Comparison of ENCODE assay signal across 10 mouse cellular contexts in the genomic region with DNA sequence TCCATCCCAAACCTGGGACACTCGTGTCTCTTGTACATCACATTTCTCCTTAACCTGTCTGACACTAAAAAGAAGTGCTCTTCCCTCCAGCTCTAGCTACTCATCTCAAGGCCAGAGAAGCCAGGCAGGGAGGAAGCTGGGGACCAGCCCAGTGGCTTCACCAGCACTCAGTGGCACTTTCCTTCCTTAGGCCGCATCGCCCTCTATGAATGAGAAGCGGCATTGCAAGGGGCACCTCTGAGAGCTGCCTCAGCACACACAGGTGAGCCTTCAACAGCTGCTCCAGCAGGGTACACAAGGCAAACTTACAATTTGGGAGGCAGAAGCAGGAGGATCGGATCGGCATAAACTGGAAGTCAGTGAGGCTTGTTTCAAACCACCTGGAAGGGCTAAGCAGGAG. TPM values are rescaled to one million over a fixed set of nuclear protein-coding genes. Genes with fewer than 3 reads are reported as not detected.
DNase-seq lines count a peak whose midpoint lies in the region; ATAC-seq and TF ChIP-seq lines count a peak whose summit lies in the region.
"Had no signal": no experiment of that assay in that cellular context is flagged by ENCODE, and none has a peak within 500 bp of the region (broad histone marks: within the 10 kb centered on the region; RNA-seq: fewer than 3 reads in every experiment).

No protein-coding gene starts in this region.

- H3K9ac ChIP-seq in kidney, embryonic 14.5 days (ENCODE audit: low read depth, low read length): no peak overlapping the region
- H3K9ac ChIP-seq in ES-Bruce4 (ENCODE audit: low read depth, poor library complexity, severe bottlenecking): no peak overlapping the region
- H3K9ac ChIP-seq in liver, embryonic 15.5 days: peak overlapping the region; percentile 55
- H3K9ac ChIP-seq: embryonic facial prominence, embryonic 13.5 days had no signal

- TF ChIP-seq CTCF in ES-Bruce4 (IDR thresholded peaks at IDR 0.05; ENCODE audit: low read depth, low read length): peak; percentile 82
- TF ChIP-seq CTCF in bone marrow macrophage, adult 2 months (IDR thresholded peaks at IDR 0.05; ENCODE audit: low read depth, low read length): peak; percentile 36; the same call in 1 of the 2 replicates

- TF ChIP-seq EP300 in ES-Bruce4 (IDR thresholded peaks at IDR 0.05; ENCODE audit: insufficient read depth, low read depth, low read length): no peak

- H3K36me3 ChIP-seq in kidney, embryonic 14.5 days (ENCODE audit: control insufficient read depth, insufficient read depth, low read length): peaks cover 24% of the 10 kb centered on the region
- H3K36me3 ChIP-seq in ES-Bruce4 (ENCODE audit: control insufficient read depth, insufficient read depth, low read length, poor library complexity, severe bottlenecking): no peaks in the 10 kb centered on the region
- peaks cover 48% of the 10 kb centered on the region for H3K36me3 ChIP-seq in liver, embryonic 15.5 days (replicated peaks)

- no peaks in the 10 kb centered on the region for H3K9me3 ChIP-seq in kidney, embryonic 14.5 days (ENCODE audit: control insufficient read depth, low read length)
- no peaks in the 10 kb centered on the region for H3K9me3 ChIP-seq in ES-Bruce4 (replicated peaks; ENCODE audit: control insufficient read depth, insufficient read depth, low read length, poor library complexity, severe bottlenecking)
- H3K9me3 ChIP-seq in liver, embryonic 15.5 days (replicated peaks): no peaks in the 10 kb centered on the region
- H3K9me3 ChIP-seq: embryonic facial prominence, embryonic 13.5 days had no signal

- ATAC-seq in kidney, embryonic 14.5 days (ENCODE audit: low FRiP score, low TSS enrichment): no peak
- peak; percentile 60 for ATAC-seq in liver, embryonic 15.5 days (ENCODE audit: insufficient read depth)

- peaks cover 12% of the 10 kb centered on the region for H3K4me1 ChIP-seq in kidney, embryonic 14.5 days (ENCODE audit: control insufficient read depth, insufficient read depth, low read length)
- H3K4me1 ChIP-seq in ES-Bruce4 (ENCODE audit: control insufficient read depth, insufficient read depth, low read length): peaks cover 5% of the 10 kb centered on the region
- peaks cover 19% of the 10 kb centered on the region for H3K4me1 ChIP-seq in bone marrow macrophage, adult 2 months (ENCODE audit: control insufficient read depth, insufficient read depth, low read length)
- H3K4me1 ChIP-seq in liver, embryonic 15.5 days (replicated peaks): peaks cover 60% of the 10 kb centered on the region

- no peak overlapping the region for H3K27ac ChIP-seq in kidney, embryonic 14.5 days (ENCODE audit: low read depth, low read length)
- H3K27ac ChIP-seq in ES-Bruce4 (ENCODE audit: insufficient read depth, low read length): no peak overlapping the region
- H3K27ac ChIP-seq in bone marrow macrophage, adult 2 months (ENCODE audit: insufficient read depth, low read depth, low read length): no peak overlapping the region
- peak overlapping the region; percentile 94 for H3K27ac ChIP-seq in liver, embryonic 15.5 days (replicated peaks)
- H3K27ac ChIP-seq: embryonic facial prominence, embryonic 13.5 days; macrophage had no signal

- no peak overlapping the region for H3K4me2 ChIP-seq in kidney, embryonic 14.5 days (replicated peaks; ENCODE audit: low read depth, low read length)
- H3K4me2 ChIP-seq in liver, embryonic 15.5 days: peak overlapping the region; percentile 57
- H3K4me2 ChIP-seq: embryonic facial prominence, embryonic 13.5 days had no signal

- intact Hi-C loops in heart, postnatal 10 days (cut with DNase I): loop anchor here (1.0 kb wide), 1 partner anchor 25 kb away; no protein-coding TSS in a partner anchor

- TF ChIP-seq POLR2A in ES-Bruce4 (IDR thresholded peaks at IDR 0.05; ENCODE audit: insufficient read depth, low read length): no peak
- no peak for TF ChIP-seq POLR2A in bone marrow macrophage, adult 2 months (IDR thresholded peaks at IDR 0.05; ENCODE audit: borderline replicate concordance, low read depth, low read length)

- peak; percentile 78 for DNase-seq in kidney, adult 11 months
- peak; percentile 83 to 85 for DNase-seq in heart, postnatal 10 days
- DNase-seq in spleen, adult 18-20 months: peak; percentile 74 to 76
- no peak for DNase-seq in frontal cortex, postnatal 10 days (ENCODE audit: low spot score in 2 of 2)

- H3K4me3 ChIP-seq in kidney, embryonic 14.5 days (ENCODE audit: low read length): no peak overlapping the region
- H3K4me3 ChIP-seq in ES-Bruce4 (ENCODE audit: low read depth, low read length): no peak overlapping the region
- H3K4me3 ChIP-seq in bone marrow macrophage, adult 2 months (ENCODE audit: insufficient read depth, low read length): no peak overlapping the region
- H3K4me3 ChIP-seq in liver, embryonic 15.5 days (replicated peaks): no peak overlapping the region
- H3K4me3 ChIP-seq: embryonic facial prominence, embryonic 13.5 days had no signal

- WGBS in kidney, embryonic 14.5 days: 48% methylated on average over 6 of the region's 6 CpGs
- 46% methylated on average over 6 of the region's 6 CpGs for WGBS in liver, embryonic 15.5 days (ENCODE audit: insufficient replicate concordance)

- no peaks in the 10 kb centered on the region for H3K27me3 ChIP-seq in kidney, embryonic 14.5 days (ENCODE audit: control insufficient read depth, insufficient read depth, low read length)
- no peaks in the 10 kb centered on the region for H3K27me3 ChIP-seq in ES-Bruce4 (ENCODE audit: control insufficient read depth, insufficient read depth, low read length, poor library complexity, severe bottlenecking)
- H3K27me3 ChIP-seq in liver, embryonic 15.5 days: no peaks in the 10 kb centered on the region
- H3K27me3 ChIP-seq: embryonic facial prominence, embryonic 13.5 days had no signal

RNA-seq across cellular contexts. Expression of gene Mknk2, which starts 6.3 kb away (rescaled TPM):
- 68.1 and 99.2 TPM in 2 replicates for polyA plus RNA-seq in kidney, embryonic 14.5 days (2014; fragmentation: Nextera tagmentation; extraction: Ambion mirVana)
- 54.6 and 57.4 TPM in 2 replicates for polyA plus RNA-seq in ES-Bruce4 (2011; ENCODE audit: insufficient read depth, insufficient read length, low read depth, missing spikeins)
- polyA plus RNA-seq in bone marrow macrophage, adult 2 months (2012; ENCODE audit: insufficient read depth, insufficient read length, missing spikeins): 107 and 117 TPM in 2 replicates
- 100 to 1,000 TPM; 143 to 159 TPM for total RNA-seq in heart, postnatal 10 days (2021)
- polyA plus RNA-seq in liver, embryonic 15.5 days (2015; fragmentation: Nextera tagmentation; extraction: Ambion mirVana): 74.9 and 84.6 TPM in 2 replicates

RNA-seq across cellular contexts. Expression of gene Mob3a, which starts 17.6 kb away (rescaled TPM):
- polyA plus RNA-seq in kidney, embryonic 14.5 days (2014; fragmentation: Nextera tagmentation; extraction: Ambion mirVana): 23.3 and 34.4 TPM in 2 replicates
- 17.5 and 19.8 TPM in 2 replicates for polyA plus RNA-seq in ES-Bruce4 (2011; ENCODE audit: insufficient read depth, insufficient read length, low read depth, missing spikeins)
- polyA plus RNA-seq in bone marrow macrophage, adult 2 months (2012; ENCODE audit: insufficient read depth, insufficient read length, missing spikeins): 53.3 and 53.8 TPM in 2 replicates
- 10 to 100 TPM; 10.1 to 11.3 TPM for total RNA-seq in heart, postnatal 10 days (2021)
- polyA plus RNA-seq in liver, embryonic 15.5 days (2015; fragmentation: Nextera tagmentation; extraction: Ambion mirVana): 28.0 and 31.6 TPM in 2 replicates

RNA-seq across cellular contexts. Expression of gene Izumo4, which starts 17.8 kb away (rescaled TPM):
- polyA plus RNA-seq in kidney, embryonic 14.5 days (2014; fragmentation: Nextera tagmentation; extraction: Ambion mirVana): 8.5 and 14.6 TPM in 2 replicates
- 7.2 and 9.6 TPM in 2 replicates for polyA plus RNA-seq in ES-Bruce4 (2011; ENCODE audit: insufficient read depth, insufficient read length, low read depth, missing spikeins)
- 11.0 and 25.2 TPM in 2 replicates for polyA plus RNA-seq in bone marrow macrophage, adult 2 months (2012; ENCODE audit: insufficient read depth, insufficient read length, missing spikeins)
- total RNA-seq in heart, postnatal 10 days (2021): 1 to 10 TPM; 2.9 to 4.1 TPM
- polyA plus RNA-seq in liver, embryonic 15.5 days (2015; fragmentation: Nextera tagmentation; extraction: Ambion mirVana): 7.1 and 8.1 TPM in 2 replicates

RNA-seq across cellular contexts. Expression of gene Btbd2, which starts 27.3 kb away (rescaled TPM):
- 63.4 and 80.2 TPM in 2 replicates for polyA plus RNA-seq in kidney, embryonic 14.5 days (2014; fragmentation: Nextera tagmentation; extraction: Ambion mirVana)
- 45.6 and 47.1 TPM in 2 replicates for polyA plus RNA-seq in ES-Bruce4 (2011; ENCODE audit: insufficient read depth, insufficient read length, low read depth, missing spikeins)
- polyA plus RNA-seq in bone marrow macrophage, adult 2 months (2012; ENCODE audit: insufficient read depth, insufficient read length, missing spikeins): 20.9 and 22.7 TPM in 2 replicates
- 10 to 100 TPM; 42.2 to 46.4 TPM for total RNA-seq in heart, postnatal 10 days (2021)
- 14.4 and 15.9 TPM in 2 replicates for polyA plus RNA-seq in liver, embryonic 15.5 days (2015; fragmentation: Nextera tagmentation; extraction: Ambion mirVana)

RNA-seq across cellular contexts. Expression of gene Ap3d1, which starts 57.9 kb away (rescaled TPM):
- polyA plus RNA-seq in kidney, embryonic 14.5 days (2014; fragmentation: Nextera tagmentation; extraction: Ambion mirVana): 70.8 and 80.6 TPM in 2 replicates
- 53.8 and 55.2 TPM in 2 replicates for polyA plus RNA-seq in ES-Bruce4 (2011; ENCODE audit: insufficient read depth, insufficient read length, low read depth, missing spikeins)
- 121 and 129 TPM in 2 replicates for polyA plus RNA-seq in bone marrow macrophage, adult 2 months (2012; ENCODE audit: insufficient read depth, insufficient read length, missing spikeins)
- 10 to 100 TPM; 47.6 to 52.5 TPM for total RNA-seq in heart, postnatal 10 days (2021)
- polyA plus RNA-seq in liver, embryonic 15.5 days (2015; fragmentation: Nextera tagmentation; extraction: Ambion mirVana): 20.2 and 21.8 TPM in 2 replicates

Comparison
In these comparisons a context has a peak if more than half of its experiments do, and no peak if none do; other contexts are left out.
1. DNase-seq: peak in kidney, adult 11 months (single experiment), heart, postnatal 10 days (2 of 2) and spleen, adult 18-20 months (2 of 2); none in frontal cortex, postnatal 10 days (0 of 2).